Mouse (Mus musculus): ENCODE results near the gene Sms. TPM values are rescaled to one million over a fixed set of nuclear protein-coding genes. Genes with fewer than 3 reads are reported as not detected.

Gene Sms
- polyA plus RNA-seq, 1 experiment from 2014 or later: 56.6 TPM

DNA sequence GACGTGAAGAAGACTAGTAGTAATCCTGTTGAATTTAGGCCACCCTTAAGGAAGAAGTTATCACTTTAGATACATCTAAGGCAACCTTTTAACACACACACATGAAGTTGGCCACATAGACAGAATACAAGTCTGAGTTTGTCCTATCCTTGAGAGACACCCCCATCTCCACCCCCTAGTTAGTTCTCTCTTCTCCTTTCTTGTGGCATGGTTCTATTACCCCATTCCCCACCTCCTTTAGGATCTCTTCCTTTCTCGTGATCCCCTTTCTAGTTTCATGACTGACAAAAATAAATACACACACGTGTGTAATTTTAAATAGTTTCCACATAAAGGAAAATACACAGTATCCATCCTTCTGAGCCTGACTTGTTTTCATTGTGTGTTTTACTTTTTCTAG is 23.3 kb downstream of the Sms start:
- no peak overlapping the region for H3K27ac ChIP-seq (ENCODE audit: low read depth)
- no peaks in the 10 kb centered on the region for H3K27me3 ChIP-seq (replicated peaks; ENCODE audit: control insufficient read depth, insufficient read depth, low read length)
- no peak overlapping the region for H3K4me2 ChIP-seq (ENCODE audit: low read length)
- DNase-seq (ENCODE audit: low spot score) (no peak), ATAC-seq (replicated peaks; ENCODE audit: low FRiP score, low TSS enrichment, low read depth) (no peak)
- no peak overlapping the region for H3K4me3 ChIP-seq (ENCODE audit: low read depth, low read length)
- H3K4me1 ChIP-seq (replicated peaks; ENCODE audit: control insufficient read depth, insufficient read depth, low read length): no peaks in the 10 kb centered on the region
- no peak overlapping the region for H3K9ac ChIP-seq (ENCODE audit: low read length)
- no peaks in the 10 kb centered on the region for H3K9me3 ChIP-seq (ENCODE audit: control insufficient read depth, low read length)
- peaks cover 9% of the 10 kb centered on the region; the same call in 1 of the 2 replicates for H3K36me3 ChIP-seq (ENCODE audit: control insufficient read depth, insufficient read depth, low read length)
- 87% methylated on average over 3 of the region's 3 CpGs for WGBS

GRCm38 (mm10) chrX:157468055-157468454 is 24.0 kb downstream of the Sms start:
- no peak overlapping the region for H3K4me2 ChIP-seq (ENCODE audit: low read length)
- H3K4me1 ChIP-seq (replicated peaks; ENCODE audit: control insufficient read depth, insufficient read depth, low read length): no peaks in the 10 kb centered on the region
- 66% methylated on average over 2 of the region's 2 CpGs for WGBS
- H3K36me3 ChIP-seq (ENCODE audit: control insufficient read depth, insufficient read depth, low read length): peaks cover 9% of the 10 kb centered on the region; the same call in 1 of the 2 replicates
- ATAC-seq (replicated peaks; ENCODE audit: low FRiP score, low TSS enrichment, low read depth): no peak
- H3K27me3 ChIP-seq (replicated peaks; ENCODE audit: control insufficient read depth, insufficient read depth, low read length): no peaks in the 10 kb centered on the region
- H3K27ac ChIP-seq (ENCODE audit: low read depth): no peak overlapping the region
- no peak for DNase-seq (ENCODE audit: low spot score)
- no peak overlapping the region for H3K9ac ChIP-seq (ENCODE audit: low read length)
- no peaks in the 10 kb centered on the region for H3K9me3 ChIP-seq (ENCODE audit: control insufficient read depth, low read length)
- no peak overlapping the region for H3K4me3 ChIP-seq (ENCODE audit: low read depth, low read length)

GRCm38 (mm10) chrX:157465949-157466348 is 26.1 kb downstream of the Sms start:
- Histone ChIP-seq H3K4me2 (ENCODE audit: low read length) (no peak overlapping the region), H3K4me3 (ENCODE audit: low read depth, low read length) (no peak overlapping the region), H3K9me3 (ENCODE audit: control insufficient read depth, low read length) (no peaks in the 10 kb centered on the region), H3K9ac (ENCODE audit: low read length) (no peak overlapping the region), H3K4me1 (replicated peaks; ENCODE audit: control insufficient read depth, insufficient read depth, low read length) (no peaks in the 10 kb centered on the region), H3K36me3 (ENCODE audit: control insufficient read depth, insufficient read depth, low read length) (peaks cover 9% of the 10 kb centered on the region; the same call in 1 of the 2 replicates), H3K27ac (ENCODE audit: low read depth) (no peak overlapping the region), H3K27me3 (replicated peaks; ENCODE audit: control insufficient read depth, insufficient read depth, low read length) (no peaks in the 10 kb centered on the region)
- no peak for DNase-seq (ENCODE audit: low spot score)
- ATAC-seq (replicated peaks; ENCODE audit: low FRiP score, low TSS enrichment, low read depth): no peak
- WGBS: 86% methylated on average over 1 of the region's 1 CpGs

DNA sequence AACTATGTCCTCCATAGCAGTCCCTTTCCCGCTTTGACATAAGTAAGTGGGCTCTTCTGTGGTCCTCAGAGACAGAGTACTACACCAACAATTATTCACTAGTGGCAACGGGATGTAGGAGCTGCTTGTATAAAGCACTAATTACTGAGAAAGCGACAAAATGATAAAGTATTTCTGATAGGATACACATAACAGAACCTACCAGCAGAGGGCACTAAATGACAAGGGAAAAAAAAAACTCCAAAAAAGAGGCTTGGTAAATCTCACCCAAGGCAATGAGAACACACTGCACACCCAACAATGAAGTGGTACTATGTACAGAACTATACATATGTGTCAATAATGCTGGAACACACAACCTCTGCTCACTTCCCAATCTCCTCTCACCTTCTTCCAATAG is 29.4 kb downstream of the Sms start:
- DNase-seq (ENCODE audit: low spot score) (no peak), ATAC-seq (replicated peaks; ENCODE audit: low FRiP score, low TSS enrichment, low read depth) (no peak)
- H3K9ac ChIP-seq (ENCODE audit: low read length): no peak overlapping the region
- no peak overlapping the region for H3K4me3 ChIP-seq (ENCODE audit: low read depth, low read length)
- H3K9me3 ChIP-seq (ENCODE audit: control insufficient read depth, low read length): no peaks in the 10 kb centered on the region
- H3K4me2 ChIP-seq (ENCODE audit: low read length): no peak overlapping the region
- H3K36me3 ChIP-seq (ENCODE audit: control insufficient read depth, insufficient read depth, low read length): peaks cover 9% of the 10 kb centered on the region; the same call in 1 of the 2 replicates
- H3K27ac ChIP-seq (ENCODE audit: low read depth): no peak overlapping the region
- 76% methylated on average over 3 of the region's 3 CpGs for WGBS
- no peaks in the 10 kb centered on the region for H3K27me3 ChIP-seq (replicated peaks; ENCODE audit: control insufficient read depth, insufficient read depth, low read length)
- no peaks in the 10 kb centered on the region for H3K4me1 ChIP-seq (replicated peaks; ENCODE audit: control insufficient read depth, insufficient read depth, low read length)

GRCm38 (mm10) chrX:157454430-157454829 is 37.7 kb downstream of the Sms start:
- DNase-seq (ENCODE audit: low spot score) (peak; percentile 79), ATAC-seq (replicated peaks; ENCODE audit: low FRiP score, low TSS enrichment, low read depth) (no peak)
- H3K4me1 ChIP-seq (replicated peaks; ENCODE audit: control insufficient read depth, insufficient read depth, low read length): no peaks in the 10 kb centered on the region
- no peak overlapping the region for H3K27ac ChIP-seq (ENCODE audit: low read depth)
- H3K4me3 ChIP-seq (ENCODE audit: low read depth, low read length): no peak overlapping the region
- H3K4me2 ChIP-seq (ENCODE audit: low read length): no peak overlapping the region
- no peak overlapping the region for H3K9ac ChIP-seq (ENCODE audit: low read length)
- H3K27me3 ChIP-seq (replicated peaks; ENCODE audit: control insufficient read depth, insufficient read depth, low read length): no peaks in the 10 kb centered on the region
- no peaks in the 10 kb centered on the region; the same call in 1 of the 2 replicates for H3K36me3 ChIP-seq (ENCODE audit: control insufficient read depth, insufficient read depth, low read length)
- no peaks in the 10 kb centered on the region for H3K9me3 ChIP-seq (ENCODE audit: control insufficient read depth, low read length)
- 74% methylated on average over 1 of the region's 1 CpGs for WGBS

GRCm38 (mm10) chrX:157449000-157449399 is 43.1 kb downstream of the Sms start:
- Histone ChIP-seq H3K36me3 (ENCODE audit: control insufficient read depth, insufficient read depth, low read length) (no peaks in the 10 kb centered on the region), H3K4me3 (ENCODE audit: low read depth, low read length) (no peak overlapping the region), H3K27ac (ENCODE audit: low read depth) (no peak overlapping the region), H3K9ac (ENCODE audit: low read length) (no peak overlapping the region), H3K9me3 (ENCODE audit: control insufficient read depth, low read length) (no peaks in the 10 kb centered on the region), H3K4me1 (replicated peaks; ENCODE audit: control insufficient read depth, insufficient read depth, low read length) (no peaks in the 10 kb centered on the region), H3K27me3 (replicated peaks; ENCODE audit: control insufficient read depth, insufficient read depth, low read length) (no peaks in the 10 kb centered on the region), H3K4me2 (ENCODE audit: low read length) (no peak overlapping the region)
- no peak for DNase-seq (ENCODE audit: low spot score)
- ATAC-seq (replicated peaks; ENCODE audit: low FRiP score, low TSS enrichment, low read depth): no peak
- 80% methylated on average over 1 of the region's 1 CpGs for WGBS

DNA sequence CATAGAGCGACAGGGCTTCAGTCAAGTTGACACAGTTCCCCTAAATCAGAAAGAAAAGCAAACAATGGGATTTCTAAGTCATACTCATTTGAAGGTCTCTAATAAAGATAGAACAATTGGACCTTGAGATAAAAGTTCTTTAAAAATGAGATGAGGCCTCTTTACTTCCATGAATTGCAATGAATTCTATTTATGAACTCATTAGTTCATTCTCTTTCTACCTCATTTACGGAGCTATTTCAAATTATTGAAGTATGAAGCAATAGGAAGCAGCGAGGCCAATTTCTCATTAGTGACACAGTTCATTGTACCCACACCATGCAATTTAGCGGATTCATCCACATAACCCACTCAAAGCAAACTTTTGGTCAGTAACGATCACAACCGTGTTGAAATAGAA is 44.7 kb downstream of the Sms start:
- H3K4me1 ChIP-seq (replicated peaks; ENCODE audit: control insufficient read depth, insufficient read depth, low read length): no peaks in the 10 kb centered on the region
- ATAC-seq (replicated peaks; ENCODE audit: low FRiP score, low TSS enrichment, low read depth) (no peak), DNase-seq (ENCODE audit: low spot score) (no peak)
- no peaks in the 10 kb centered on the region for H3K9me3 ChIP-seq (ENCODE audit: control insufficient read depth, low read length)
- no peak overlapping the region for H3K4me3 ChIP-seq (ENCODE audit: low read depth, low read length)
- H3K9ac ChIP-seq (ENCODE audit: low read length): no peak overlapping the region
- H3K27ac ChIP-seq (ENCODE audit: low read depth): no peak overlapping the region
- no peaks in the 10 kb centered on the region for H3K27me3 ChIP-seq (replicated peaks; ENCODE audit: control insufficient read depth, insufficient read depth, low read length)
- no peak overlapping the region for H3K4me2 ChIP-seq (ENCODE audit: low read length)
- 84% methylated on average over 6 of the region's 6 CpGs for WGBS
- 0 out of 2 replicates have a peak, but pooled peaks cover 3% of the 10 kb centered on the region for H3K36me3 ChIP-seq (ENCODE audit: control insufficient read depth, insufficient read depth, low read length)

DNA sequence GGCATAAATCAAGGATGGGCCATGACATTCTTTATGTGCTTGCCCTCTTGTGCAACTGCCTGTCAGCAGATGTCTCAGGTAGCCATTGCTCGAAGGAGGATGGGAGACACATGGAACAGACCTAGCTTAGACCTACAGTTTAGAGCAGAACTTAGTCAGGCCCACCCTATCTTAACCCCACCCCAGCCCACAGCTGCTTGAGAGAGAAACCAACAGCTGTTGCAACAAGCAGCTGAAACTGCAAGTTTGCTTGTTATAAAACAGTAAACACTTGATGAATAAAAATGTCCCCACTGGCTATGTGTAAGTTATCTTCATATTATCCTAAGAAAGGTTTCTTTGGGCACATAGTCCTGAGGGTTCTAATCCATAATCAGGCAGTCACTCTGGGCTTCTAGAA is 57.3 kb downstream of the Sms start:
- Histone ChIP-seq H3K9ac (ENCODE audit: low read length) (no peak overlapping the region), H3K4me2 (ENCODE audit: low read length) (no peak overlapping the region), H3K27ac (ENCODE audit: low read depth) (no peak overlapping the region), H3K27me3 (replicated peaks; ENCODE audit: control insufficient read depth, insufficient read depth, low read length) (no peaks in the 10 kb centered on the region), H3K4me3 (ENCODE audit: low read depth, low read length) (no peak overlapping the region), H3K36me3 (ENCODE audit: control insufficient read depth, insufficient read depth, low read length) (no peaks in the 10 kb centered on the region), H3K9me3 (ENCODE audit: control insufficient read depth, low read length) (no peaks in the 10 kb centered on the region), H3K4me1 (replicated peaks; ENCODE audit: control insufficient read depth, insufficient read depth, low read length) (no peaks in the 10 kb centered on the region)
- no peak for DNase-seq (ENCODE audit: low spot score)
- 78% methylated on average over 1 of the region's 1 CpGs for WGBS
- ATAC-seq (replicated peaks; ENCODE audit: low FRiP score, low TSS enrichment, low read depth): no peak

- Histone ChIP-seq H3K27me3 (replicated peaks; ENCODE audit: control insufficient read depth, insufficient read depth, low read length) (no peaks in the 10 kb centered on the region), H3K9me3 (ENCODE audit: control insufficient read depth, low read length) (no peaks in the 10 kb centered on the region), H3K9ac (ENCODE audit: low read length) (no peak overlapping the region), H3K36me3 (ENCODE audit: control insufficient read depth, insufficient read depth, low read length) (no peaks in the 10 kb centered on the region), H3K4me3 (ENCODE audit: low read depth, low read length) (no peak overlapping the region), H3K4me2 (ENCODE audit: low read length) (no peak overlapping the region), H3K4me1 (replicated peaks; ENCODE audit: control insufficient read depth, insufficient read depth, low read length) (no peaks in the 10 kb centered on the region), H3K27ac (ENCODE audit: low read depth) (no peak overlapping the region)
- 53% methylated on average over 2 of the region's 2 CpGs for WGBS
- DNase-seq (ENCODE audit: low spot score) (no peak), ATAC-seq (replicated peaks; ENCODE audit: low FRiP score, low TSS enrichment, low read depth) (no peak)
Observed at GRCm38 (mm10) chrX:157419451-157419850, 72.6 kb downstream of the Sms start.

All from intestine, embryonic 14.5 days (tissue).